Mouse (Mus musculus) kidney, postnatal 36 days (tissue): ENCODE results near the gene Rad50.

Experiments used
- DNase-seq, 2 experiments: peaks; one replicate each; pipeline ENCODE4 v3.0.0; 2021 to 2022; ENCODE audit warnings: mixed read lengths in 2 of 2

The Rad50 gene

DNA sequence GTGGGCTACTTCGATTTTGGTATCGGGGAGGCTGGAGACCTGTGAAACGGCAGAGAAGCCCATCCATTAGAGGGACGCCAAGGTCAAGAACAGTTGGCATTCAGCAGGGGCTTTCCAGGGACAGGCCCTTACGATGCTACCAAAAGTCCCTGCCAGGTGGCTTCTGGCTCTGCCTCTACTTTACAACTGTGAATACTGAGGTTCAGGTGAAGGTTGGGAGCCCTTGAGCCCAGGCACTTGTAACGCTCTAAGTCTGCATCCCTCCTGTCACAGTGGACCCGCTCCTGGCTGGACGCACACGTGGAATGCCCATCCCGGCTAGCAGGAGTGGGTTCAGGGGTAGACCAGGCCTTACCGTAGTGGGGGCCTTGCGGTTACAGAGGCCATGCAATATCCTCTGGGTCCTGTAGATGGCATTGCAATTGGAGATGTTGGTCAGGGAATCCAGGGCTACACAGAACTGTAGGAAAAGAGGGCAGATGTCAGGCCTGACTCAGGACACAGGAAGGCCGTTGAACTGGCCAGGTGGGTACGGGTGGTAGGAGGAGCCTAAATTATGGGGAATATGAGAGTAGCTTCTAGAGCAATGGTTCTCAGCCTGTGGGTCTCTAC is 74.9 kb downstream of the Rad50 start:
- peak in 1 of 2 experiments; percentile 34 for DNase-seq

- peak; percentile 76 to 88 for DNase-seq
Measured at GRCm38 (mm10) chr11:53627859-53628258, 79.3 kb downstream of the Rad50 start.

- no peak for DNase-seq
Measured at GRCm38 (mm10) chr11:53626802-53627373, 80.2 kb downstream of the Rad50 start.

DNA sequence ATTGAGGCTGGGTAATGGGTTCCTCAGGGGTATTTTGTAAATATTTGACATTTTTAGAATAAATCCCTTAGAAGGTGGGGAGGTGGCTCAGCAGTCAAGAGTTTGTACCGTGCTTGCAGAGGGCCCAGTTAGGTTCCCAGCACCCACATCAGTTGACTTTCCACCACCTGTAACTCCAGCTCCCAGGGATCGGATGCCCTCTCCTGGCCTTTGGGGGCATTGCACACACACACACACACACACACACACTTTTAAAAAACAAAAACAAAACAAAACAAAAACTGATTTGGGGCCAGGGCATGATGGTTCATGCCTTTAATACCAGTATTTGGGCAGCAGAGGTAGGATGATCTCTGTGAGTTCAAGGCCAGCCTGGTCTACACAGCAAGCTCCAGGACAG is 83.0 kb downstream of the Rad50 start:
- DNase-seq, result no peak

DNA sequence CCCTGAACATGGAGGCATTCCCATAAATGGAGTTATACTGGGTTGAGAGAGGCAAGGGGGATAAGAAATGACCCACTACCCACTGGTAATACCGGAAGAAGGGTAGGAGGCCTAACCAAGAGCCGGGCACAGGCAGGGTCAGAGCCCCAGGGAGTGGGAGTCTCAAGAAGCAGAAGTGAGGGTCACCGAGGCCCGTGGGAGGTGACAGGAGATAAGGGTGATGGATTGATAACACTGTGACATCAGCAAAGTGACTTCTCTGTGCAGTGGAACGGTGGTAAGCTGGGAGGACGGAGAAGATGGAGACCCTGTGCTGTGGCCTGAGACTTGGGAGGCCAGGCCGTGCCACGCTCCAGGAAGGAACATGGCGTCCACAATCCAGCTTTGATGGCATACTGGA is 83.5 kb downstream of the Rad50 start:
- DNase-seq, result no peak

GRCm38 (mm10) chr11:53622440-53622806 is 84.7 kb downstream of the Rad50 start:
- no peak for DNase-seq

GRCm38 (mm10) chr11:53621582-53622439 is 85.3 kb downstream of the Rad50 start:
- no peak for DNase-seq

- no peak for DNase-seq
Measured at GRCm38 (mm10) chr11:53620094-53620493, 87.0 kb downstream of the Rad50 start.

- no peak for DNase-seq
Measured at GRCm38 (mm10) chr11:53619428-53619827, 87.7 kb downstream of the Rad50 start.

GRCm38 (mm10) chr11:53618619-53619198 is 88.4 kb downstream of the Rad50 start, which contains the start of gene Il4:
TSS of gene Il4 (minus strand) at chr11:53618669.
- DNase-seq, result no peak

DNA sequence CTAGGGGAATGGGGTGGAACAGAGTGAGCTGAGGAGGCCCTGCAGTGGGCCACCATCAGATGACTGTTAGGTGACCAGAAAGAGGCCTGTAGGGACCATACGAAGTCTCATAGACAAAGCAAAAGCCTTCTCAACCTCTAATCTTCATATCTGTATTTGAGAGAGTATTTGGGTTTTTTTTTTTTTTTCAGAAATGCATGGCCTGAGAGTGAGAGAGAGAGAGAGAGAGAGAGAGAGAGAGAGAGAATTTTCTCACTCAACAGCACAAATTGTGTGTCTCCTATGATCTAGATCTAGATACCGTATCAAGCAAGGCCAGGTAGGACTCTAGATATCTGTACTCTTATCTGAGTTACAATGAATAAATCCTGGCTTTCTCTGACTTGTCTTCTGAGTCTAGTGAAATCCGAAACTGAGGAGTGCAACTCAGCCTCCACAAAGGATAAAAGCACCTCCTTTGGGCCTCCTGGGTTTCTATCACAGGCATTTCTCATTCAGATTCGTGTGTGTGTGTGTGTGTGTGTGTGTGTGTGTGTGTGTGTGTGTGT is 89.5 kb downstream of the Rad50 start:
- DNase-seq, result no peak

DNA sequence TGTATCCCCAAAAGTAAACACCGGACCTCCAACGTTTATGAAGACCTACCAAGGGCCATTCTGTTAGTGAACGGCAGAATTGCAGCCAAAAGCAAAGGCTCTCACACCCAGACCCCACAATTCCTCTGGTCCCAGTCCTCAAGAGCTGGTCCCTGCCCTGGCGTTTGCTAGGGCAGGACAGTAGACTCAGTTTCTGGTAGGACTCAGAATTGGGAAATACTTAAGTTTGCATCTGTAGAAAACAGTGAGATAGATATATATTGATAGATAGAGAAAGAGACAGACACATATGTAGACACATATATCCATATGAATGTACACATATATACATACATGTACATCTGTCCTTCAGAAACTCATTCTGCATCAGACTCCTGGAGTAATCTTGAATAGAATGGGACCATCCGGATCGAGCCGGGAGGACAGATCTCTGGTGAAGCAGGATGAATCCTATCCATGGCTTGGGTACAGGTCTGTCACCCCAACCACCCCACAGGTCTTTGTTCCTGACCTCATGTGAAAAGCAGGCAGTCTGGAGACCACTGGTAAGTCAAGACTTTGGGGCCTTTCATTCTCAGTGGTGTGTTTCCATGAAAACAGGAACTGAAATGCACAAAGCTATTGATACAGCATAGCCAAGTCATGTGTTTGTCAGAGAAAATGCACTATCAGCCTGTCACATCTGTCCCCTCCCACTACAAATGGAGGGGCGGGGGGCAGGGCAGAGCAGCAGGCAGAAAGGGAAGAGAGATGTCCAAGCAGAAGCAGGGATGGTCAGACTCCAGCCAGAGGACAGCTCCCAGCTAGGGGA is 90.2 kb downstream of the Rad50 start:
- DNase-seq, result no peak

- DNase-seq, result no peak
Measured at GRCm38 (mm10) chr11:53615575-53615974, 91.5 kb downstream of the Rad50 start.

DNA sequence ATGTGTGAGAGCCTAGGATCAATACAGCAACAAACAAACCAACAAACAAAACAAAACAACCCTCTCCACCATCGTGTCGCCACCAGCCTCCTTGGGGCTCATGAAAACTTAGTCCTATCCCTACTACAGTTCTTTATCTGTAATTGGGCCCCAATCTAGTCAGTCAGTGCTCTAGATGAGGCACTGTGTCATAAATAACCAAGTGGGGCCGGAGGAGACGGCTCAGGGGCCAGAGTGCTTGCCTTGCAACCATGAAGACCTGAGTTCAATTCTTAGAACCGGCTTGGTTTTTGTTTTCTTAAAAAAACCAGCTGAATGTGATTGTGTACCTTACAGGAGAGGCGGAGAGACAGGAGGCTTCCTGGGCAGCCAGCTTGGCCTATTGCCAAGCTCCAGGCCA is 91.9 kb downstream of the Rad50 start:
- no peak for DNase-seq

DNA sequence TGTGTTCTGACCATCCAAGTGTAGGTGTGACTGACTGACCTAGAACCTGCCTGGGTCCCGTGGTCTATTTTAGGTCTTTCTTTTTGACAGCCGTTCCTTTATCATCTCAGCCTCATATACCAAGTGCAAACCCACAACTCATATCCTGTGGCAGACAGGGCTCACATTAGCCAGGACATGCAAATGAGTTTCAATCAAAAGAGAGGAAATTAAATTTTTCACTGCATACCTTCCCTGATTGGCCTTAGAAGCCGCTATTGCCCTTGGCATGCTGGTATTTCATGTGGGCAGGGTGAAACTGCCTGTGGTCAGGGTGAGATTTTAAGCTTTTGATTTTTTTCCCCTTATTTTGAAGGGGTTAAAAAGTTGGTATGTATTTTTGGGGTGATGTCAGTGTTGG is 97.4 kb downstream of the Rad50 start:
- no peak for DNase-seq

GRCm38 (mm10) chr11:53609231-53609630 is 97.9 kb downstream of the Rad50 start:
- no peak for DNase-seq

DNA sequence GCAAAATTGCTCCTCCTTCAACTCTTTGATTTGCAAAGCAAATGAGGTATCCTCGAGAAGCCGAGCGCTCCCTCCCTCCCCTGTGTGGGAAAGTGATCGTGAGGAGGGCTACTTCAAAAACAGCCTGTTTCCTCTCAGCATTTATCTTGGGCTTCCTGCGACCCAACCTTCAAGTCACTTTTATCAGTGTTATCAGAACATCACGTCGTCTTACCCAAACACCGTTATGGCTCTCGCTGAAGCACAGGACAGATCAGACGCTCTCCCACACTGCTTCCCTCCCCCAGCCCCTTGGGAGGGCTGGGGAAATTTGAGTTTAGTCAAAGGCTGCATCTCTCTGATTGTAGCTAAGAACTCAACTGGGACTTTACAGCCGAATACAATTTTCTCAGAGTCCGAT is 101.5 kb downstream of the Rad50 start:
- DNase-seq, result no peak

DNA sequence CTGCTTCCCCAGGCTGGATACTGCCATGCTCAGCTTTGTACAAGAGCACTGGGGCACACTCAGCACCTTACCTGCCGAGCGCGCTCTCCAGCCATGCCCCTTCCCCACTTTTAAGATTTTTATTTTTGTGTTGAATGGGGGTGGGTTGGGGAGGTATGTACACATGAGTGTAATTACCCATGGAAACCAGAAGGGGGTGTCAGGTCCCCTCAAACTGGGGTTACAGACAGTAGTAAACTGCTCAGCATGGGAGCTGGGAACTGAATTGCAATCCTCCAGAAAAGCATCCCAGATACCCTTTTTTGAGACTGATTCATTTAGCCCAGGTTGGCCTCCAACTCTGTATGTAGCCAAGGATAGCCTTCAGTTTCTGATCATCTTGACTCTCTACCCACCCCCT is 102.1 kb downstream of the Rad50 start:
- no peak for DNase-seq
